Mouse (Mus musculus) testis, adult 2 months (tissue): ENCODE data around the gene Fam169b.

ENCODE experiments used
- CTCF ChIP-seq: fragments of 200-500 bp; IDR thresholded peaks from 2 replicates; pipeline ENCODE4 v1.5.1; 2012; ENCODE audit warnings: low read depth, mild to moderate bottlenecking, inconsistent platforms, low read length, moderate library complexity; ENCODE audit not compliant: control insufficient read depth, insufficient read depth, insufficient replicate concordance
- POLR2A ChIP-seq: fragments of 200-500 bp; IDR thresholded peaks from 2 replicates; pipeline ENCODE4 v1.6.1; 2012; ENCODE audit warnings: low read depth, mild to moderate bottlenecking, inconsistent platforms, low read length, moderate library complexity; ENCODE audit not compliant: control insufficient read depth

DNA sequence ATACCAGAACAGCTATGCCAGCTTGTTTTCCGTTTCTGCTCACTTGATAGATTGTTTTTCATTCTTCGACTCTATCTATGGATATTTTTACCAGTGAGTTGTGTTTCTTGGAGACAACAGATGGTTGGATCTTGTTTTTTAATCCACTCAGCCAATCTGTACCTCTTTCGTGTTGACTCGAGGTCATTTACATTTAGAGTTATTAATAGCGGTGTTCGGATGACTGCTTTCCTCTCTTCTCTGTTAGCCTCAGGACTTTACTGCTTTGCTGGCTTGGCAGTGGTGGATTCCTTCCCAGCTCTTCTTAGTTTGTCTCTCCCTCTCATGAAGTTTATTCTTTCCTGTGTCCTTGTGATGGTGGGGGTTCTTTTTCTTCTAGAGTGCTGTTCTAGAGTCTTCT is 59.2 kb downstream of the Fam169b start:
- TF ChIP-seq CTCF (no peak), POLR2A (no peak)
